Mouse (Mus musculus) liver, postnatal 0 days (tissue): ENCODE measurements around the gene Calm1. TPM values are rescaled to one million over a fixed set of nuclear protein-coding genes. Genes with fewer than 3 reads are reported as not detected.

Source experiments
- ATAC-seq: fragments of 200-750 bp; cut with Nextera tagmentation; 2 replicates; pipeline ENCODE4 v1.8.0; 2017; ENCODE audit warnings: mild to moderate bottlenecking, moderate library complexity
- DNase-seq: peaks from one replicate; pipeline ENCODE4 v3.0.0-alpha.2; 2016
- H3K27ac ChIP-seq: fragments of 300-500 bp; sonication (generic); 2 replicates; pipeline ENCODE4 v1.5.1; 2014; ENCODE audit warnings: antibody characterized with exemption, moderate library complexity, mild to moderate bottlenecking, low read depth
- H3K27me3 ChIP-seq: fragments of 300-500 bp; sonication (generic); 2 replicates; pipeline ENCODE4 v1.6.1; 2014; ENCODE audit warnings: low read length, control low read depth, mixed read lengths; ENCODE audit not compliant: insufficient read depth
- H3K36me3 ChIP-seq: fragments of 300-500 bp; sonication (generic); replicated peaks from 2 replicates; pipeline ENCODE4 v1.6.1; 2014; ENCODE audit warnings: mild to moderate bottlenecking, control low read depth, low read length, moderate library complexity, mixed read lengths; ENCODE audit not compliant: insufficient read depth
- H3K4me1 ChIP-seq: fragments of 300-500 bp; sonication (generic); 2 replicates; pipeline ENCODE4 v1.6.1; 2014; ENCODE audit warnings: antibody characterized with exemption, mild to moderate bottlenecking, control low read depth; ENCODE audit not compliant: insufficient read depth
- H3K4me2 ChIP-seq: fragments of 300-500 bp; sonication (generic); 2 replicates; pipeline ENCODE4 v1.6.1; 2014; ENCODE audit warnings: low read depth, mild to moderate bottlenecking, low read length, moderate library complexity, mixed read lengths
- H3K4me3 ChIP-seq: fragments of 300-500 bp; sonication (generic); 2 replicates; pipeline ENCODE4 v1.5.1; 2014; ENCODE audit warnings: low read depth, low read length
- H3K9ac ChIP-seq: fragments of 300-500 bp; sonication (generic); replicated peaks from 2 replicates; pipeline ENCODE4 v1.6.1; 2014; ENCODE audit warnings: mild to moderate bottlenecking, moderate library complexity
- H3K9me3 ChIP-seq: fragments of 300-500 bp; sonication (generic); 2 replicates; pipeline ENCODE4 v1.6.1; 2016; ENCODE audit warnings: mild to moderate bottlenecking, control low read depth, low read length, mixed read lengths
- CTCF ChIP-seq: sonication (generic); IDR thresholded peaks from 2 replicates; pipeline ENCODE4 v1.5.1; 2016; ENCODE audit warnings: antibody characterized with exemption, low read depth
- EP300 ChIP-seq: IDR thresholded peaks from 2 replicates; pipeline ENCODE4 v1.6.1; 2016; ENCODE audit warnings: antibody characterized with exemption, low read depth, mild to moderate bottlenecking
- WGBS: fragments of 180-500 bp; shearing (Covaris S2); extraction: QIAGEN DNeasy Blood & Tissue Kit; methylation state at CpG from one replicate; pipeline ENCODE4 v1.1.7; 2014; ENCODE audit not compliant: insufficient replicate concordance; 5-methylcytosine and 5-hydroxymethylcytosine counted together
- polyA plus RNA-seq: library from polyadenylated mRNA; unstranded; fragments of >200 nt; fragmentation: Nextera tagmentation; extraction: Ambion mirVana; gene quantifications from 2 replicates; pipeline ENCODE4 v1.2.1, GENCODE M21; 2015

Calm1 gene
- polyA plus RNA-seq: 454 and 482 TPM in 2 replicates

- under 1% methylated on average over 58 of the region's 58 CpGs for WGBS
- DNase-seq (peak; percentile 95), ATAC-seq (peak; percentile 90)
- Histone ChIP-seq H3K36me3 (peaks cover 16% of the 10 kb centered on the region), H3K9ac (peak within 1 kb of the TSS; percentile 86), H3K27ac (peak within 1 kb of the TSS; percentile 88), H3K4me2 (peak within 1 kb of the TSS; percentile 93), H3K4me3 (peak within 1 kb of the TSS; percentile 96), H3K9me3 (no peaks in the 10 kb centered on the region), H3K27me3 (no peaks in the 10 kb centered on the region), H3K4me1 (peaks cover 19% of the 10 kb centered on the region)
- TF ChIP-seq EP300 (no peak), CTCF (peak; percentile 35; the same call in 1 of the 2 replicates)
Measured at GRCm38 (mm10) chr12:100198967-100199660, at the start of gene Calm1. TSS of gene Calm1 (plus strand) at chr12:100199435.

GRCm38 (mm10) chr12:100152466-100152865 is 46.8 kb upstream of the Calm1 start:
- H3K27ac ChIP-seq: no peak overlapping the region
- H3K9me3 ChIP-seq: no peaks in the 10 kb centered on the region
- H3K4me3 ChIP-seq: no peak overlapping the region
- ATAC-seq (no peak), DNase-seq (no peak)
- no peak overlapping the region for H3K9ac ChIP-seq
- peaks cover 31% of the 10 kb centered on the region for H3K36me3 ChIP-seq
- H3K4me2 ChIP-seq: no peak overlapping the region
- 90% methylated on average over 7 of the region's 7 CpGs for WGBS
- TF ChIP-seq EP300 (no peak), CTCF (no peak)
- no peaks in the 10 kb centered on the region for H3K4me1 ChIP-seq
- H3K27me3 ChIP-seq: no peaks in the 10 kb centered on the region

GRCm38 (mm10) chr12:100159261-100159975 is 39.8 kb upstream of the Calm1 start, which contains the start of gene Nrde2:
TSS of gene Nrde2 (minus strand) at chr12:100159653.
- Histone ChIP-seq H3K4me1 (peaks cover 8% of the 10 kb centered on the region), H3K4me3 (peak within 1 kb of the TSS; percentile 58), H3K36me3 (no peaks in the 10 kb centered on the region; the same call in 1 of the 2 replicates), H3K27me3 (no peaks in the 10 kb centered on the region), H3K27ac (peak within 1 kb of the TSS; percentile 50), H3K9ac (peak within 1 kb of the TSS; percentile 62), H3K9me3 (no peaks in the 10 kb centered on the region), H3K4me2 (peak within 1 kb of the TSS; percentile 68)
- ATAC-seq: peak; percentile 100
- TF ChIP-seq CTCF (peak; percentile 39), EP300 (no peak)
- DNase-seq: peak; percentile 89
- under 1% methylated on average over 26 of the region's 26 CpGs for WGBS

GRCm38 (mm10) chr12:100164991-100165500 is 34.2 kb upstream of the Calm1 start:
- 74% methylated on average over 7 of the region's 7 CpGs for WGBS
- no peaks in the 10 kb centered on the region for H3K9me3 ChIP-seq

GRCm38 (mm10) chr12:100166177-100166576 is 33.1 kb upstream of the Calm1 start:
- no peak overlapping the region for H3K4me3 ChIP-seq
- DNase-seq (peak; percentile 27), ATAC-seq (no peak)
- no peak overlapping the region for H3K9ac ChIP-seq
- H3K9me3 ChIP-seq: no peaks in the 10 kb centered on the region
- no peak overlapping the region for H3K4me2 ChIP-seq
- H3K4me1 ChIP-seq: peaks cover 12% of the 10 kb centered on the region
- WGBS: 25% methylated on average over 3 of the region's 3 CpGs
- no peaks in the 10 kb centered on the region for H3K36me3 ChIP-seq
- H3K27ac ChIP-seq: no peak overlapping the region
- TF ChIP-seq EP300: no peak
- TF ChIP-seq CTCF: peak; percentile 63
- H3K27me3 ChIP-seq: no peaks in the 10 kb centered on the region

More at GRCm38 (mm10) chr12:100164991-100165500, 34.2 kb upstream of the Calm1 start:
- no peak for DNase-seq
- Histone ChIP-seq H3K4me2 (no peak overlapping the region), H3K36me3 (no peaks in the 10 kb centered on the region), H3K4me3 (no peak overlapping the region), H3K9ac (no peak overlapping the region), H3K4me1 (peaks cover 12% of the 10 kb centered on the region), H3K27me3 (no peaks in the 10 kb centered on the region), H3K27ac (no peak overlapping the region)
- ATAC-seq: no peak
- no peak for TF ChIP-seq CTCF
- no peak for TF ChIP-seq EP300

- WGBS: 85% methylated on average over 8 of the region's 8 CpGs
- Histone ChIP-seq H3K27me3 (no peaks in the 10 kb centered on the region), H3K4me1 (peaks cover 12% of the 10 kb centered on the region), H3K4me2 (no peak overlapping the region), H3K4me3 (no peak overlapping the region), H3K9ac (no peak overlapping the region), H3K36me3 (no peaks in the 10 kb centered on the region), H3K27ac (no peak overlapping the region), H3K9me3 (no peaks in the 10 kb centered on the region)
- DNase-seq (no peak), ATAC-seq (no peak)
- no peak for TF ChIP-seq CTCF
- no peak for TF ChIP-seq EP300
Measured at GRCm38 (mm10) chr12:100166939-100167338, 32.3 kb upstream of the Calm1 start.
